Mouse (Mus musculus): Measurements from ENCODE around the gene Stard7.
A peak's percentile ranks its signal among the peaks of the same experiment; 100 is the strongest.

GRCm38 (mm10) chr2:127297001-127297805 lies 27.2 kb downstream of the Stard7 start:
- no peak for TF ChIP-seq CTCF (IDR thresholded peaks at IDR 0.05)
- peak; percentile 34; the same call in 1 of the 2 replicates for TF ChIP-seq EP300 (IDR thresholded peaks at IDR 0.05)
